Mouse (Mus musculus): ENCODE results near the gene Cdk2ap1. TPM values are rescaled to one million over a fixed set of nuclear protein-coding genes. Genes with fewer than 3 reads are reported as not detected.
"Not testable (repeated sequence)": the region's sequence is repeated elsewhere in the genome, so short reads cannot be mapped to it uniquely, and the experiment has no call there.

Cdk2ap1 gene
- polyA plus RNA-seq, 1 experiment from 2014 or later = 60.5 TPM

- H3K27me3 ChIP-seq (replicated peaks; ENCODE audit: control insufficient read depth, insufficient read depth, low read length) = no peaks in the 10 kb centered on the region
- H3K27ac ChIP-seq (ENCODE audit: low read length) = peak overlapping the region; percentile 99
- H3K9ac ChIP-seq (replicated peaks; ENCODE audit: low read depth, low read length) = peak overlapping the region; percentile 93
- WGBS = under 1% methylated on average over 32 of the region's 32 CpGs
- H3K4me2 ChIP-seq (ENCODE audit: low read length) = peak overlapping the region; percentile 91
- H3K4me1 ChIP-seq (replicated peaks; ENCODE audit: control insufficient read depth, insufficient read depth, low read length) = peaks cover 38% of the 10 kb centered on the region
- H3K36me3 ChIP-seq (ENCODE audit: control insufficient read depth, insufficient read depth) = peaks cover 10% of the 10 kb centered on the region
- peak overlapping the region; percentile 76 for H3K4me3 ChIP-seq (replicated peaks; ENCODE audit: low read length)
- no peak for ATAC-seq
- H3K9me3 ChIP-seq (ENCODE audit: control insufficient read depth, low read length) = no peaks in the 10 kb centered on the region
These were observed 9.7 kb downstream of the Cdk2ap1 start for GRCm38 (mm10) chr5:124353011-124353725.

GRCm38 (mm10) chr5:124352141-124352920, 10.6 kb downstream of the Cdk2ap1 start:
- H3K4me1 ChIP-seq (replicated peaks; ENCODE audit: control insufficient read depth, insufficient read depth, low read length) = peaks cover 38% of the 10 kb centered on the region
- H3K4me3 ChIP-seq (replicated peaks; ENCODE audit: low read length) = peak overlapping the region; percentile 76
- H3K9me3 ChIP-seq (ENCODE audit: control insufficient read depth, low read length) = no peaks in the 10 kb centered on the region
- H3K36me3 ChIP-seq (ENCODE audit: control insufficient read depth, insufficient read depth) = peaks cover 13% of the 10 kb centered on the region
- no peaks in the 10 kb centered on the region for H3K27me3 ChIP-seq (replicated peaks; ENCODE audit: control insufficient read depth, insufficient read depth, low read length)
- H3K27ac ChIP-seq (ENCODE audit: low read length) = peak overlapping the region; percentile 99
- under 1% methylated on average over 25 of the region's 30 CpGs for WGBS
- H3K4me2 ChIP-seq (ENCODE audit: low read length) = peak overlapping the region; percentile 91
- peak overlapping the region; percentile 93 for H3K9ac ChIP-seq (replicated peaks; ENCODE audit: low read depth, low read length)
- peak; percentile 82 for ATAC-seq

- WGBS = 22% methylated on average over 3 of the region's 3 CpGs
- Histone ChIP-seq H3K27ac (ENCODE audit: low read length) (peak overlapping the region; percentile 99), H3K9ac (replicated peaks; ENCODE audit: low read depth, low read length) (peak overlapping the region; percentile 93), H3K4me1 (replicated peaks; ENCODE audit: control insufficient read depth, insufficient read depth, low read length) (peaks cover 38% of the 10 kb centered on the region), H3K4me3 (replicated peaks; ENCODE audit: low read length) (peak overlapping the region; percentile 76), H3K27me3 (replicated peaks; ENCODE audit: control insufficient read depth, insufficient read depth, low read length) (no peaks in the 10 kb centered on the region), H3K4me2 (ENCODE audit: low read length) (peak overlapping the region; percentile 91), H3K36me3 (ENCODE audit: control insufficient read depth, insufficient read depth) (peaks cover 16% of the 10 kb centered on the region), H3K9me3 (ENCODE audit: control insufficient read depth, low read length) (no peaks in the 10 kb centered on the region)
- no peak for ATAC-seq
These were observed 11.3 kb downstream of the Cdk2ap1 start for GRCm38 (mm10) chr5:124351604-124352003.

DNA sequence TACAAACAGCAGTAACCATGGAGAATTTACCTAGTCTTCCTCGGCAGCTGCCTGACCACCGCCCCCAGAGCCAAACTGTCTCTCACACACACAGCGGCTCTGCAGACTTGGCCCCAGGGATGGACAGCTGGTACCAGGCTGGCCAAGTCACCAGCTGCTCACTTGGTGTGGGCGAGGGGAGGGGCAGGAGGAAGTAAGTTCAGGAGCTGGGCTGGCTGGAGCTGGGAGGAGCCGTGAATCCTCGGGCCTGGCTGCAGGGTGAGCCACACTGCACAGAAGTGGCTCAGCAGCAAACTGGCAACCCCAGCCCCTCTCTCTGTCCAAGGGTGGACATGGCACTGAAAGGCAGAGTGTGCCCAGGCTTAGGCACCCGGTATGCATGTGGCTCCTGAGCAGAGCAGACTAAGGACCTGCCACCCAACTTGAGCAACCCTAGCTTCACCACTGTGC, 11.7 kb downstream of the Cdk2ap1 start:
- WGBS = 3% methylated on average over 7 of the region's 7 CpGs
- peak overlapping the region; percentile 91 for H3K4me2 ChIP-seq (ENCODE audit: low read length)
- peak; percentile 66 for ATAC-seq

GRCm38 (mm10) chr5:124350350-124350749, 12.5 kb downstream of the Cdk2ap1 start:
- H3K4me2 ChIP-seq (ENCODE audit: low read length) = peak overlapping the region; percentile 91
- no peaks in the 10 kb centered on the region for H3K9me3 ChIP-seq (ENCODE audit: control insufficient read depth, low read length)
- H3K36me3 ChIP-seq (ENCODE audit: control insufficient read depth, insufficient read depth) = peaks cover 18% of the 10 kb centered on the region
- peak overlapping the region; percentile 99 for H3K27ac ChIP-seq (ENCODE audit: low read length)
- peak overlapping the region; percentile 93 for H3K9ac ChIP-seq (replicated peaks; ENCODE audit: low read depth, low read length)
- peaks cover 36% of the 10 kb centered on the region for H3K4me1 ChIP-seq (replicated peaks; ENCODE audit: control insufficient read depth, insufficient read depth, low read length)
- 54% methylated on average over 2 of the region's 2 CpGs for WGBS
- H3K4me3 ChIP-seq (replicated peaks; ENCODE audit: low read length) = peak overlapping the region; percentile 76; the same call in 1 of the 2 replicates
- no peak for ATAC-seq
- no peaks in the 10 kb centered on the region for H3K27me3 ChIP-seq (replicated peaks; ENCODE audit: control insufficient read depth, insufficient read depth, low read length)

More for the DNA sequence above, 11.7 kb downstream of the Cdk2ap1 start:
- Histone ChIP-seq H3K9me3 (ENCODE audit: control insufficient read depth, low read length) (no peaks in the 10 kb centered on the region), H3K27ac (ENCODE audit: low read length) (peak overlapping the region; percentile 99), H3K4me3 (replicated peaks; ENCODE audit: low read length) (peak overlapping the region; percentile 76), H3K4me1 (replicated peaks; ENCODE audit: control insufficient read depth, insufficient read depth, low read length) (peaks cover 38% of the 10 kb centered on the region), H3K36me3 (ENCODE audit: control insufficient read depth, insufficient read depth) (peaks cover 18% of the 10 kb centered on the region), H3K27me3 (replicated peaks; ENCODE audit: control insufficient read depth, insufficient read depth, low read length) (no peaks in the 10 kb centered on the region), H3K9ac (replicated peaks; ENCODE audit: low read depth, low read length) (peak overlapping the region; percentile 93)

GRCm38 (mm10) chr5:124349196-124349595, 13.7 kb downstream of the Cdk2ap1 start:
- WGBS = 87% methylated on average over 17 of the region's 17 CpGs
- H3K27ac ChIP-seq (ENCODE audit: low read length) = peak overlapping the region; percentile 50; the same call in 1 of the 2 replicates
- H3K9me3 ChIP-seq (ENCODE audit: control insufficient read depth, low read length) = no peaks in the 10 kb centered on the region
- peak overlapping the region; percentile 91 for H3K4me2 ChIP-seq (ENCODE audit: low read length)
- no peak overlapping the region; the same call in 1 of the 2 replicates for H3K9ac ChIP-seq (replicated peaks; ENCODE audit: low read depth, low read length)
- ATAC-seq = no peak
- H3K4me3 ChIP-seq (replicated peaks; ENCODE audit: low read length) = peak overlapping the region; percentile 8; the same call in 1 of the 2 replicates
- H3K4me1 ChIP-seq (replicated peaks; ENCODE audit: control insufficient read depth, insufficient read depth, low read length) = peaks cover 33% of the 10 kb centered on the region
- no peaks in the 10 kb centered on the region for H3K27me3 ChIP-seq (replicated peaks; ENCODE audit: control insufficient read depth, insufficient read depth, low read length)
- H3K36me3 ChIP-seq (ENCODE audit: control insufficient read depth, insufficient read depth) = peaks cover 21% of the 10 kb centered on the region

DNA sequence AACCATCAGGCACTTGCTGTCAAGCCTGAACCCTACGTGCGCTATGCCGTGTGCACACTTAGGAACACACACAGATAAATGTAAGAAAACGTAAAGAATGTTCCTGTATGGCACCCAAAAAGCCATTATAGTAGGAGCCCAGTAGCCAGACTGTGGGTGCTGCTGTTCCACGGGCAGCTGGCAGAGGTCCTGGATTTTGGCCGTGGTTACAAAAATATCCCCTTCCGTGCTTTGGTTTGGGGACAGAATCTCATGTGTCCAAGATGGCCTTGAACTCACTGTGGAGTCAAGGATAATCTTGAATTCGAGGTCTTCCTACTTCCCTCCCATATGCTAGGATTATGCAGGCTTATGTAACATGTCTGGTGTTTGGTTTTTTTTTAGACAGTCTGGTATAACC, 20.0 kb downstream of the Cdk2ap1 start:
- Histone ChIP-seq H3K9ac (replicated peaks; ENCODE audit: low read depth, low read length) (no peak overlapping the region), H3K27ac (ENCODE audit: low read length) (no peak overlapping the region), H3K27me3 (replicated peaks; ENCODE audit: control insufficient read depth, insufficient read depth, low read length) (no peaks in the 10 kb centered on the region), H3K36me3 (ENCODE audit: control insufficient read depth, insufficient read depth) (peaks cover 8% of the 10 kb centered on the region; the same call in 1 of the 2 replicates), H3K4me3 (replicated peaks; ENCODE audit: low read length) (no peak overlapping the region), H3K9me3 (ENCODE audit: control insufficient read depth, low read length) (no peaks in the 10 kb centered on the region), H3K4me2 (ENCODE audit: low read length) (no peak overlapping the region), H3K4me1 (replicated peaks; ENCODE audit: control insufficient read depth, insufficient read depth, low read length) (peaks cover 17% of the 10 kb centered on the region)
- 70% methylated on average over 8 of the region's 8 CpGs for WGBS
- ATAC-seq = no peak

GRCm38 (mm10) chr5:124341753-124342339, 21.0 kb downstream of the Cdk2ap1 start:
- not testable (repeated sequence) for H3K9ac ChIP-seq (replicated peaks; ENCODE audit: low read depth, low read length); H3K4me2 ChIP-seq (ENCODE audit: low read length); H3K27me3 ChIP-seq (replicated peaks; ENCODE audit: control insufficient read depth, insufficient read depth, low read length); H3K36me3 ChIP-seq (ENCODE audit: control insufficient read depth, insufficient read depth); H3K4me3 ChIP-seq (replicated peaks; ENCODE audit: low read length); H3K27ac ChIP-seq (ENCODE audit: low read length); H3K9me3 ChIP-seq (ENCODE audit: control insufficient read depth, low read length)
- 74% methylated on average over 6 of the region's 6 CpGs for WGBS
- H3K4me1 ChIP-seq (replicated peaks; ENCODE audit: control insufficient read depth, insufficient read depth, low read length) = peaks cover 27% of the 10 kb centered on the region
- ATAC-seq = 0 out of 2 replicates have a peak, but pooled peaks have one; percentile 36

DNA sequence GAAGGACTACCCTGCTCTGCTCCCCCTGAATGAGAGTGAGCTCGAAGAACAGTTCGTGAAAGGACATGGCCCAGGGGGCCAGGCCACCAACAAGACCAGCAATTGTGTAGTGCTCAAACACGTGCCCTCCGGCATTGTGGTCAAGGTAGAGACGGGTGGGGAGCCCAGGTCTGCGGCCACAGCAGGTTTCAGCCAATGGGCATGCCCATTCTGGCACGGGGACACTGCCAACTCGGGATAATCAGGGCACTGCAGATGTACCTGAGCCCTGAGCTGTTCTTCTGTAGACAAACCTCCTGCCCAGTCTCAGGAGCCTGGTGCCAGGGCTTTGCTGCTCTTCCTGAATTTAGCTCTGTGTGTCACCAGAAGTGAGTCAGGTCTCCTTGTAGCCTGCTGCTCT, 24.1 kb downstream of the Cdk2ap1 start:
- H3K9me3 ChIP-seq (ENCODE audit: control insufficient read depth, low read length) = no peaks in the 10 kb centered on the region
- H3K4me1 ChIP-seq (replicated peaks; ENCODE audit: control insufficient read depth, insufficient read depth, low read length) = peaks cover 48% of the 10 kb centered on the region
- WGBS = 80% methylated on average over 8 of the region's 8 CpGs
- ATAC-seq = no peak
- H3K27me3 ChIP-seq (replicated peaks; ENCODE audit: control insufficient read depth, insufficient read depth, low read length) = no peaks in the 10 kb centered on the region
- H3K27ac ChIP-seq (ENCODE audit: low read length) = peak overlapping the region; percentile 85
- H3K36me3 ChIP-seq (ENCODE audit: control insufficient read depth, insufficient read depth) = no peaks in the 10 kb centered on the region
- no peak overlapping the region for H3K4me2 ChIP-seq (ENCODE audit: low read length)
- no peak overlapping the region; the same call in 1 of the 2 replicates for H3K9ac ChIP-seq (replicated peaks; ENCODE audit: low read depth, low read length)
- H3K4me3 ChIP-seq (replicated peaks; ENCODE audit: low read length) = no peak overlapping the region
